Mouse (Mus musculus) adrenal gland, adult 8-10 months (tissue): ENCODE data around the gene Draxin. TPM values are rescaled to one million over a fixed set of nuclear protein-coding genes. Genes with fewer than 3 reads are reported as not detected.
"Not testable (repeated sequence)": the region's sequence is repeated elsewhere in the genome, so short reads cannot be mapped to it uniquely, and the experiment has no call there.

ENCODE experiments used
- DNase-seq: peaks from one replicate; pipeline ENCODE4 v3.0.0; 2022
- microRNA-seq, 2 experiments: library from miRNA; unstranded; fragments of <30 nt; microRNA quantifications; one replicate each; pipeline ENCODE4 v1.2.0; 2022
- total RNA-seq, 4 experiments: library from RNA; stranded (reverse); gene quantifications; 2 replicates each; pipeline ENCODE4 v1.2.4; 2022

The Draxin gene
- total RNA-seq, 4 experiments from 2014 or later: 0.06 to 0.15 (median 0.12) TPM

- no peak for DNase-seq
Measured at GRCm38 (mm10) chr4:148056246-148056645, 74.3 kb downstream of the Draxin start.

DNA sequence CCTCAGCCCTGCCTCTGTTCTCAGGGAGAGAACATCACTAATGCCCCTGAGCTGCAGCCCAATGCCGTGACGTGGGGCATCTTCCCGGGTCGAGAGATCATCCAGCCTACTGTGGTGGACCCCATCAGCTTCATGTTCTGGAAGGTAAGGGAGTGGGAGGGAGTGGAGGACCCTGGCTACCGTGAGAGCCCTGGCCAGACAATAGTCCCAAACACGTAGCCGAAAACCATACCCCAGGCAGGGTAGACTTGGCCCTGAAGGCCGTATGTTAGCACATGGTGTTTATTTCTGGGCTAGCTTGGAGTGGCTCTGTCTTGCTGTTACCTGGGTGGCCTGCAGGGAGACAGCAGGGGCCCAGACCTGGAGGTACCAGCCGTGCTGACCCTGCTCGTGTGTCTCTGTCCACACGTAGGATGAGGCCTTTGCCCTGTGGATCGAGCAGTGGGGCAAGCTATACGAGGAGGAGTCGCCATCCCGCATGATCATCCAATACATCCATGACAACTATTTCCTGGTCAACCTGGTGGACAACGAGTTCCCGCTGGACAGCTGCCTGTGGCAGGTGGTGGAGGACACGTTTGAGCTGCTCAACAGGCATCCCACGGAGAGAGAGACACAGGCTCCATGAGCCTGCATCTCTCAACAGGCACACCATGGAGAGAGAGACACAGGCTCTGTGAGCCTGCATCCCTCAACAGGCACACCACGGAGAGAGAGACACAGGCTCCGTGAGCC lies 75.4 kb downstream of the Draxin start:
- no peak for DNase-seq

DNA sequence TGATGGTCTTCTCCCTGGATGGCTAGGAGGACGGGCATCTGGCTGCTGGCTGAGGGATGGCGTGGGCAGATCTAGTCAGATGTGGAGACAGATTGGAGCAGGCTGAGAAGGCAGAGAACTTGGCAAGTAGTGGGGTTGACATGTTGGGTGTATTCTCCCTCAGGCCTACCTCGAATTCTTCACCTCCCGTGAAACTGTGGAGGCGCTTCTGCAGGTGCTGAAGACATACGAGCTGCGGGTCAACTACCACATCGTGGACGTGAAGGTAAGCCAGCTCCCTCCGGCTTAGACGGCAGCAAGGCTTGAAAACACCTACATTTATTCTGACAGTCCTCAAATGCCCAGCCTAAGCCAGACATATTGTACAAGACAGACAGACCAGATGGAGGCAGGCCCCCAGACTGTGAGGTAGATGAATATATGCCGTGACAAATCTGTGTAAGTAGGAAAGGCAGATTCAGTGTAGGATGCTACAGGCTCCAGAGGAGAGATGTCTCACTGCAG lies 77.0 kb downstream of the Draxin start:
- DNase-seq: no peak

DNA sequence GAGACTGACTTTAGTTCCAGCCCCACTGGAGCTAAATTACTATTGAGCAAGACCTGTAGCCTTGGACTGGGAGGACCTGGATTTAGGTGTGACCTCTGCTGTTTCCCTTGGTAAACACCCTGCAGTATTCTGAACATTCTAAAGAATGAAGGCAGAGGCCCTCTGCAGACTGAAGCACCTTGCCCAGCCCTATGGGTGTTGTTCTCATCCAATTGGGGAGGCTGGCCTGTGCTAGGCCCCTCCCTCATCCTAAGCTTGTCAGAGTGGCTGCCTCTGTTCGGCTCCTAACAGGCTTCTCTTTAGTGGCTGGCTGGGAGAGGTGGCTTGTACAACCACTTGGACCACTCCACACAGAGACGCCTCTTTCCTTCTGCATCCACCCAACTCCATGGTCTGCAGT lies 77.5 kb downstream of the Draxin start:
- DNase-seq: no peak

GRCm38 (mm10) chr4:148051886-148052285 lies 78.6 kb downstream of the Draxin start:
- no peak for DNase-seq

DNA sequence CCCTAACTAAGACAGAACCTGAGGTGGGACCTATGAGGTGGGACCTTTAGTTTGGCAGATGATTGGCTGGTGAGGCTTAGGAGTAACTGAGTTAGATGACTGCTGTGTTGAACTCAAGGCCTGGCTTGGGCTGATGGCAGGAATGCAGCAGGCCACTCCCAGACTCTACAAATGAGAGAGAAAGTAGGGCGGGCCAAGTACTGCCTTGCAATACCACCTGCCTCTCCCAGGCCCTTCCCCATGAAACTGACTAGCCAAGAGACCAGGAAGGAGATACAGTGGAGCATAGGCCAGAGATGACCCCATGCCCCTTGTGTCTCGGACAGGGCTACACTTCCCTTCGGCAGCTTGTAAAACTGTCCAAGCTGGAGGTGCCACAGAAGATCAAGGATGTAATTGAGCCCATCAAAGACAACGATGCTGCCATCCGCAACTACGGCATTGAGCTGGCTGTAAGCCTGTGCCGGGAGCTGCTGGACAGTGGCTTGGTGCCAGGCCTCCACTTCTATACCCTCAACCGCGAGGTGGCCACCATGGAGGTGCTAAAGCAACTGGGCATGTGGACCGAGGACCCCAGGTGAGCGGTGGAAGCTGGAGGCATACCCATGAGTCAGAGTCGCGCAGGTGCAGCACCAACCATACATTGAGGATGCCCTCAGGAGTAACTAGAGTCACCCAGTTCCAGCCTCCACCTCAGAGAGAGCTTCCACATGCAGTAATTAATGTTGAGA lies 79.3 kb downstream of the Draxin start:
- DNase-seq: no peak

DNA sequence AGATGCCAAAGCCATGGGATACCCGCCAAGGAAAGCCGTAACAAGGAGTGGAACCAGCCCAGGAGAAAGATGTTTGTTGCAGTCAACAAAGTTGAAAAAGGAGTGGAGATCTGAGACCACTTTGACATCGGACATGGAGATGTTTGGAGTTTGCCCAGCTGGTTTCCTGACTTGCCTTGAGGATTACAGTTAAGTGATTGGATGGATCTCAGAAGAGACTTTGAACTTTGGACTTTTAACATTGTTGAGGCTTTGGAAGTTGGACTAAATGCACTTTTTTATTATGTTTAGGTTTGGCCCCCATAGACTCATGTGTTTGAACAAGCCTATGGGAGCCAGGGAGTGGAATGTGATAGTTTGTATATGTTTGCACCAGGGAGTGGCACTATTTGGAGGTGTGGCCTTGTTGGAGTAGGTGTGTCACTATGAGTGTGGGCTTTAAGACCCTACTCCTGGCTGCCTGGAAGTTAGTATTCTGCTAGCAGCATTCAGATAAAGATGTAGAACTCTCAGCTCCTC lies 80.0 kb downstream of the Draxin start:
- DNase-seq: not testable (repeated sequence)

Small RNAs within 50 kb of the gene (microRNA-seq; reads per million reads assigned to microRNA genes)
- 0.17 to 0.35 reads per million in 2 experiments for gene Mir7022

Other genes with a start within 250 kb of the Draxin start
- gene Mfn2, start 226.0 kb downstream of the Draxin start, total RNA-seq: 100 to 1,000 TPM; 119 to 236 (median 168) TPM
- 10 to 100 TPM; 31.2 to 44.5 (median 39.4) TPM for gene Plod1, start 193.9 kb downstream of the Draxin start, total RNA-seq
- 10 to 100 TPM; 45.5 to 52.4 (median 47.4) TPM for gene 2510039O18Rik, start 189.8 kb downstream of the Draxin start, total RNA-seq
- under 1 TPM in 1 of 4 experiments, not detected in 3; 0.40 TPM for gene Nppb, start 144.9 kb downstream of the Draxin start, total RNA-seq
- gene Nppa, start 130.0 kb downstream of the Draxin start, total RNA-seq: not detected
- 10 to 100 TPM; 10.1 to 20.4 (median 15.8) TPM for gene Clcn6, start 91.9 kb downstream of the Draxin start, total RNA-seq
- 10 to 100 TPM; 24.2 to 51.9 (median 36.7) TPM for gene Mthfr, start 91.6 kb downstream of the Draxin start, total RNA-seq
- gene Agtrap, start 42.7 kb downstream of the Draxin start, total RNA-seq: 100 to 1,000 TPM; 117 to 136 (median 124) TPM
- 10 to 100 TPM; 24.5 to 32.7 (median 28.9) TPM for gene Mad2l2, start 314 bp downstream of the Draxin start, total RNA-seq
- 10 to 100 TPM; 50.2 to 84.6 (median 64.4) TPM for gene Fbxo6, start 21.4 kb upstream of the Draxin start, total RNA-seq
- gene Fbxo44, start 29.8 kb upstream of the Draxin start, total RNA-seq: 10 to 100 TPM; 15.3 to 41.5 (median 26.8) TPM
- 10 to 100 TPM in 3 of 4 experiments, 1 to 10 TPM in 1; 9.8 to 15.7 (median 13.4) TPM for gene Fbxo2, start 29.9 kb upstream of the Draxin start, total RNA-seq
- under 1 TPM; 0.42 to 0.68 (median 0.66) TPM for gene Disp3, start 157.3 kb upstream of the Draxin start, total RNA-seq